ENCODE assay signal across 8 mouse cellular contexts in the genomic region with DNA sequence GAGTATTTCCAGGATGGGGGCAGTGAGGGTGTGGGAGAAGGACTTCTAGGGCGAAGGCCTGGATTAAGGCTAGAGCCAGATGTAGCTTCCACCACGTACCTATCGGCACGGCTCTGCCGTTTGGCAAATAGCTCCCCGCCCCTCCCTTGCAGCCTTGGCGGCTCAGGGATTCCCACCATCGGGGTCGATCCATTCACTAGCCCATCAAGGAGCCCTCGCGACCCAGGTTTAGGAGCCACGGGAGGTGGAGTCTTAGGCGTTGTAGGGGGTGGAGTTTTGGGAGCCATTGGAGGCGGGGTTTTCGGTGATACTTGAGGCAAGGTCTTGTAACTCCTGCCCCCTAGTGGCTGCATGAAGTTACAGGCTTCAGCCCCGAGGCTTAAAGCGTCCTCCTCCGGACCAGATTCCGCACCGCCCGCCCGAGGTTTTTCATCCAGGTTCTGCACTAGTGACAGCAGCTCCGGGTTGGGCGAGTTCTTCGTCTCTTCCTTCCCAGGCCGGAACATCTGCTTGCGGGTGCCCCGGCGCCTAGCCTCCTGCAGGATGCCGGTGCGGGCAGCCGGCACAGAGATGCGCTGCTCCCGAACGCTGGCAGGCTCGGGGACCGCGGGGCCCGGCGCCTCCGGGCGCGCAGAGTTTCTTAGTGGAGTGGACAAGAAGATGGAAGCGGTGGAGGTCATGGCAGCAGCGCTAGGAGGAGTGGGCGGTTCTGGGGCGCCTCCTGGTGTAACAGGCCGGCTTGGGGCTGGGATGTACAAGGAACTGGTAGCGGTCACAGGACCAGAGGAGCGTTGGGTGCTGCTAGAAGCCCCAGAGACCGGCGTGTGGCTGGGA. TPM values are rescaled to one million over a fixed set of nuclear protein-coding genes. Genes with fewer than 3 reads are reported as not detected.
DNase-seq lines count a peak whose midpoint lies in the region; ATAC-seq lines count a peak whose summit lies in the region.

No protein-coding gene starts in this region.

- DNase-seq in adipocyte (ENCODE audit: low spot score), result peak; percentile 95
- DNase-seq in embryo, embryonic 10 days (ENCODE audit: low spot score), result peak; percentile 99
- peak; percentile 90 for DNase-seq in gastrocnemius, postnatal 10 days
- peak; percentile 95 for DNase-seq in left cerebral cortex, postnatal 10 days (ENCODE audit: extremely low spot score in 1 of 2, low spot score in 2 of 2)
- DNase-seq in right cerebral cortex, postnatal 25 days, result peak; percentile 91
- peak; percentile 89 to 93 for DNase-seq in urinary bladder, postnatal 4 days (ENCODE audit: low spot score in 2 of 2)

- peak; percentile 99 for ATAC-seq in inflammation-experienced regulatory T-cells, adult 6 months
- peak; percentile 90 for ATAC-seq in megakaryocyte-erythroid progenitor cell, adult 5-6 weeks (replicated peaks; ENCODE audit: low FRiP score, low TSS enrichment, poor library complexity, severe bottlenecking)

- intact Hi-C loops in left cerebral cortex, postnatal 10 days (cut with DNase I), result loop anchor here (1.0 to 10.0 kb wide), 2 partner anchors 85 to 266 kb away; partner anchors contain the start of gene Mrps16

RNA-seq across cellular contexts. Expression of gene Myoz1, which starts 4.7 kb away (rescaled TPM):
- 1,000 to 10,000 TPM; 1,648 to 1,795 TPM for total RNA-seq in gastrocnemius, postnatal 10 days (2021)
- polyA plus RNA-seq in inflammation-experienced regulatory T-cells, adult 6 months (2017; shearing (Covaris generic)), result not detected
- total RNA-seq in left cerebral cortex, postnatal 10 days (2021), result not detected
- not detected in 2 replicates for total RNA-seq in megakaryocyte-erythroid progenitor cell, adult 5-6 weeks (2014; fragmentation: Nextera tagmentation)
- total RNA-seq in megakaryocyte-erythroid progenitor cell, adult 5-6 weeks (2017), result not detected in 2 replicates

RNA-seq across cellular contexts. Expression of gene Synpo2l, which starts 7.1 kb away (rescaled TPM):
- 100 to 1,000 TPM; 238 to 251 TPM for total RNA-seq in gastrocnemius, postnatal 10 days (2021)
- not detected for polyA plus RNA-seq in inflammation-experienced regulatory T-cells, adult 6 months (2017; shearing (Covaris generic))
- total RNA-seq in left cerebral cortex, postnatal 10 days (2021), result under 1 TPM; 0.36 to 0.73 TPM
- not detected in 2 replicates for total RNA-seq in megakaryocyte-erythroid progenitor cell, adult 5-6 weeks (2014; fragmentation: Nextera tagmentation)
- 0.05 and 0.46 TPM in 2 replicates for total RNA-seq in megakaryocyte-erythroid progenitor cell, adult 5-6 weeks (2017)

RNA-seq across cellular contexts. Expression of gene Sec24c, which starts 13.1 kb away (rescaled TPM):
- 10 to 100 TPM; 60.5 to 72.0 TPM for total RNA-seq in gastrocnemius, postnatal 10 days (2021)
- 100 to 1,000 TPM in 2 of 3 experiments, 10 to 100 TPM in 1; 99.7 to 119 (median 115) TPM for polyA plus RNA-seq in inflammation-experienced regulatory T-cells, adult 6 months (2017; shearing (Covaris generic))
- 100 to 1,000 TPM; 102 to 109 TPM for total RNA-seq in left cerebral cortex, postnatal 10 days (2021)
- 99.9 and 104 TPM in 2 replicates for total RNA-seq in megakaryocyte-erythroid progenitor cell, adult 5-6 weeks (2014; fragmentation: Nextera tagmentation)
- total RNA-seq in megakaryocyte-erythroid progenitor cell, adult 5-6 weeks (2017), result 50.4 and 55.1 TPM in 2 replicates

RNA-seq across cellular contexts. Expression of gene Usp54, which starts 20.2 kb away (rescaled TPM):
- 1 to 10 TPM; 8.3 to 8.5 TPM for total RNA-seq in gastrocnemius, postnatal 10 days (2021)
- 1 to 10 TPM; 1.6 to 2.6 (median 1.7) TPM for polyA plus RNA-seq in inflammation-experienced regulatory T-cells, adult 6 months (2017; shearing (Covaris generic))
- 10 to 100 TPM; 21.2 to 29.3 TPM for total RNA-seq in left cerebral cortex, postnatal 10 days (2021)
- 7.5 and 14.1 TPM in 2 replicates for total RNA-seq in megakaryocyte-erythroid progenitor cell, adult 5-6 weeks (2014; fragmentation: Nextera tagmentation)
- total RNA-seq in megakaryocyte-erythroid progenitor cell, adult 5-6 weeks (2017), result 5.6 and 6.8 TPM in 2 replicates

RNA-seq across cellular contexts. Expression of gene Fut11, which starts 33.7 kb away (rescaled TPM):
- 10 to 100 TPM in 1 of 2 experiments, 1 to 10 TPM in 1; 9.5 to 11.5 TPM for total RNA-seq in gastrocnemius, postnatal 10 days (2021)
- polyA plus RNA-seq in inflammation-experienced regulatory T-cells, adult 6 months (2017; shearing (Covaris generic)), result 1 to 10 TPM; 4.9 to 6.5 (median 6.3) TPM
- 10 to 100 TPM; 19.6 to 20.3 TPM for total RNA-seq in left cerebral cortex, postnatal 10 days (2021)
- 6.7 and 8.6 TPM in 2 replicates for total RNA-seq in megakaryocyte-erythroid progenitor cell, adult 5-6 weeks (2014; fragmentation: Nextera tagmentation)
- total RNA-seq in megakaryocyte-erythroid progenitor cell, adult 5-6 weeks (2017), result 2.7 and 3.7 TPM in 2 replicates

Comparison
In these comparisons a context has a peak if more than half of its experiments do, and no peak if none do; other contexts are left out.
1. Peak in every context shown above with its lines: DNase-seq and ATAC-seq.
2. RNA of gene Myoz1, which starts 4.7 kb away (total RNA-seq): 1,648 to 1,795 TPM in gastrocnemius, postnatal 10 days; not detected in left cerebral cortex, postnatal 10 days and not detected in megakaryocyte-erythroid progenitor cell, adult 5-6 weeks; every median in the first group is over 1,000 times any median in the second.
3. RNA of gene Synpo2l, which starts 7.1 kb away (total RNA-seq): 238 to 251 TPM in gastrocnemius, postnatal 10 days; 0.36 to 0.73 TPM in left cerebral cortex, postnatal 10 days and 0.05 to 0.46 TPM in megakaryocyte-erythroid progenitor cell, adult 5-6 weeks; every median in the first group is over 100 times any median in the second.